Mouse (Mus musculus) lung, adult 2 months (tissue): ENCODE results near the gene Babam2.

Experiments used
- CTCF ChIP-seq: fragments of 200-500 bp; IDR thresholded peaks from 2 replicates; pipeline ENCODE4 v1.5.1; 2011; ENCODE audit warnings: mild to moderate bottlenecking, low read length, control low read depth; ENCODE audit not compliant: insufficient read depth
- POLR2A ChIP-seq: fragments of 200-500 bp; IDR thresholded peaks from 2 replicates; pipeline ENCODE4 v1.6.1; 2011; ENCODE audit warnings: low read depth, mild to moderate bottlenecking, control low read depth, low read length, borderline replicate concordance; ENCODE audit errors: extremely low read depth

GRCm38 (mm10) chr5:32036896-32037295 lies 339.4 kb downstream of the Babam2 start:
- TF ChIP-seq CTCF (no peak), POLR2A (no peak)
